12 mouse cellular contexts compared by ENCODE assay signal in the genomic region with DNA sequence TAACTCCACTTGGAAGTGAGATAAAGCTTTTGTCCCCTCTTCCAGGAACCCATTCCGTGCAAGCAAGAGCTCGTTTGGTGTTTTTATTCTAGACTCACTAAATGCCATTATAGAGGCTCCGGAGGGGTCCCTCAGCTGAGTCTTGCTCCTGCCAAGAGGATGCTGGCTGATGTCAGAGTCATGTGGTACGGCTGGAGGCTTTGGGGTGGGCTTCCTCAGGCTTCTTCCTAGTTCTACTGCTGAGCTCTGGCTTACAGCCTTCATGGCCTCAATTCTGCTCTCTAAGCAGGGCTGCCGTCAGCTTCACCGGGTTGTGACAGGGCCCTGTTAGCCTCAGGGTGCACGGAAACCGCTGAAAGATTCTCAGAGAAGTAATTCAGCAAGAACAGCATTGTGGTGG.
DNase-seq lines count a peak whose midpoint lies in the region; ATAC-seq lines count a peak whose summit lies in the region.
"Had no signal": no experiment of that assay in that cellular context is flagged by ENCODE, and none has a peak within 500 bp of the region (broad histone marks: within the 10 kb centered on the region; RNA-seq: fewer than 3 reads in every experiment).

No protein-coding gene starts in this region.

- WGBS in hindbrain, embryonic 15.5 days, result 38% methylated on average over 8 of the region's 8 CpGs

- no peaks in the 10 kb centered on the region for H3K27me3 ChIP-seq in hindbrain, embryonic 15.5 days

- no peak overlapping the region for H3K4me3 ChIP-seq in hindbrain, embryonic 15.5 days

- H3K9ac ChIP-seq in hindbrain, embryonic 15.5 days, result no peak overlapping the region
- H3K9ac ChIP-seq: liver, embryonic 14.5 days had no signal

- peak; percentile 72; the same call in 1 of the 2 replicates for ATAC-seq in hindbrain, embryonic 15.5 days (ENCODE audit: low FRiP score, low read depth)
- ATAC-seq: activated CD4-positive, CD25-positive, alpha-beta regulatory T cell, adult 4 months had no signal

- peak; percentile 25 to 35 for DNase-seq in frontal cortex, postnatal 10 days (ENCODE audit: low spot score in 2 of 2)
- no peak for DNase-seq in frontal cortex, postnatal 25 days (ENCODE audit: low spot score in 2 of 2)
- DNase-seq in right cerebral cortex, postnatal 10 days (ENCODE audit: low spot score in 2 of 2), result peak; percentile 44 to 55
- no peak for DNase-seq in right cerebral cortex, postnatal 25 days
- DNase-seq in embryo, embryonic 9.5 days (ENCODE audit: extremely low spot score), result no peak
- no peak for DNase-seq in embryo, embryonic 11 days
- DNase-seq: gastrocnemius, postnatal 36 days; right cerebral cortex, adult 18-20 months; thymus, postnatal 14 days had no signal

- no peaks in the 10 kb centered on the region for H3K36me3 ChIP-seq in hindbrain, embryonic 15.5 days

- H3K4me2 ChIP-seq in hindbrain, embryonic 15.5 days, result peak overlapping the region; percentile 7; the same call in 1 of the 2 replicates

- peak overlapping the region; percentile 54; the same call in 1 of the 2 replicates for H3K27ac ChIP-seq in hindbrain, embryonic 15.5 days (replicated peaks)
- H3K27ac ChIP-seq: liver, embryonic 14.5 days had no signal

- H3K4me1 ChIP-seq in hindbrain, embryonic 15.5 days (replicated peaks), result peaks cover 25% of the 10 kb centered on the region

- no peaks in the 10 kb centered on the region for H3K9me3 ChIP-seq in hindbrain, embryonic 15.5 days

Comparison
In these comparisons a context has a peak if more than half of its experiments do, and no peak if none do; other contexts are left out.
1. DNase-seq: peak in frontal cortex, postnatal 10 days (2 of 2) and right cerebral cortex, postnatal 10 days (2 of 2); none in frontal cortex, postnatal 25 days (0 of 2), right cerebral cortex, postnatal 25 days (single experiment), embryo, embryonic 9.5 days (single experiment) and embryo, embryonic 11 days (single experiment).